Mouse (Mus musculus): Measurements from ENCODE around the gene Trim28. TPM values are rescaled to one million over a fixed set of nuclear protein-coding genes. Genes with fewer than 3 reads are reported as not detected.

Gene Trim28
- total RNA-seq, 2 experiments from 2014 or later = 137 to 207 TPM

DNA sequence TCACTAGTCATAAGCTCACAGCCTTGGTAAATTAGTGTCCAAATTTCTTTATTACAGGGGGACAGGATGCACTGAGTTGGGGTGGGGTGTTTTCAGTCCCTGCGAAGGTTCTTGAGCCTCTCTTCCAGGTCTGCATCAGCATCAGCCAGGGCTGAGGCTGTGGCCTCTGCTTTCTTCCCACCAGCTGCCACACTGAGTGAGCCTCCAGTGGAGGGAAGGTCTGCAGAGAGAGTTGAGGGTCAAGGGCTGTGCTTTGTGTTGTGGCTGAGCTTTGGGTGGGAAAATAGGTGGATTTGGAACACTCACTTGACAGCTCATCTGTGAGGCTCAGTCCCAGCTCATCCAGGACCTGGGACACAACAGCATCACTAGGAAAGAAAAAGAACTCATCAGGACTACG lies 33.1 kb downstream of the Trim28 start:
- ATAC-seq (ENCODE audit: poor library complexity, severe bottlenecking) = no peak

DNA sequence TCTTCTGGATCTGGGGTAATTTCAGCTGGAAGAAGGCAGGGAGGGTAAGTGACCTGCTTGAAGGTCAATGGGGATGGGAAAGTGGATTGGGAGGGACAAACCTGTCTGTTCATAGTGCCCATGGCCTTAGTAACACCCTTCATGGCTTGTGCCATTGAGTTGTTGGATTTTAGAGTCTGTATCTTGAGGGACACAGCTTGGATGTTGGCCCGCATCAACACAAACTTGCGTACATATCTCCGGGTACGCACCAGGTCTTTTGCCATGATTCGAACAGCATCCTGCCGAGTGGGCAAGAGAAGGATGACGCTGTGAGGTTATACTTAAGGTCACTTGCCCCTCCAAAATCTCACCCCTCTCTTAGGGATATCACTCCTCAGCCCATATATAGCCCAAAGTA lies 33.6 kb downstream of the Trim28 start:
- ATAC-seq (ENCODE audit: poor library complexity, severe bottlenecking) = no peak

DNA sequence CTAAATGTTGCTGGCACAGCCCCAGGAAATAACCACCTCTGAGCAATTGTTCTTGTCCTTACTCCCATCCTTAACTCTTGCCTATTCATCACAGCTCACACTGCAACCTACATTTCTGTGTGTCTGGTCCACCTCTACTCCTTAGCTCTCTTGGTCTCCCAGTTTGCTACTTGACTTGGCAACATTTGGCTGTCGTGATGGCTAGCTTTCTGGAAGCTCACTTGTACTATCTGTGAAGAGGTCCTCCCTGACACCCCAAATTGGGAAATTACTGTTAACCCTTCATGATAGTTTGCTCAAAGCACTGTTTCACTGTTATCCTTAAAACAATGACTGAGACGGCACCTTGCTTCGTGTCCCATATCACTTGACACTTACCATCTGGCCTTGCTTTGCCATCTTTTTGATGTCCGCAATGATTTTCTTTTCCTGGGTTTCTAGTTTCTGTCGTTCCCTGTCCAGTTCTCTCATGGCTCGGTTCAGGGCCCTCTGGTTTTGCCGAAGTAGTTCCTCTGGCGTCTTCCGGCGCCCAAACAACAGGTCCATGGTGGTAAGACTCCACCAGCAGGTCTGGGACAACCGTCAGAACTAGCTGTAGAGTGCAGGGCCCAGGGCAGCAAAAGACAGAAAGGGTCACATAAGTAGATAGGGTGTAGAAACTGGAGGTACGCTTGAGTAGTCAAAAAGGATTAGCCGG lies 34.7 kb downstream of the Trim28 start:
- no peak for ATAC-seq (ENCODE audit: poor library complexity, severe bottlenecking)

DNA sequence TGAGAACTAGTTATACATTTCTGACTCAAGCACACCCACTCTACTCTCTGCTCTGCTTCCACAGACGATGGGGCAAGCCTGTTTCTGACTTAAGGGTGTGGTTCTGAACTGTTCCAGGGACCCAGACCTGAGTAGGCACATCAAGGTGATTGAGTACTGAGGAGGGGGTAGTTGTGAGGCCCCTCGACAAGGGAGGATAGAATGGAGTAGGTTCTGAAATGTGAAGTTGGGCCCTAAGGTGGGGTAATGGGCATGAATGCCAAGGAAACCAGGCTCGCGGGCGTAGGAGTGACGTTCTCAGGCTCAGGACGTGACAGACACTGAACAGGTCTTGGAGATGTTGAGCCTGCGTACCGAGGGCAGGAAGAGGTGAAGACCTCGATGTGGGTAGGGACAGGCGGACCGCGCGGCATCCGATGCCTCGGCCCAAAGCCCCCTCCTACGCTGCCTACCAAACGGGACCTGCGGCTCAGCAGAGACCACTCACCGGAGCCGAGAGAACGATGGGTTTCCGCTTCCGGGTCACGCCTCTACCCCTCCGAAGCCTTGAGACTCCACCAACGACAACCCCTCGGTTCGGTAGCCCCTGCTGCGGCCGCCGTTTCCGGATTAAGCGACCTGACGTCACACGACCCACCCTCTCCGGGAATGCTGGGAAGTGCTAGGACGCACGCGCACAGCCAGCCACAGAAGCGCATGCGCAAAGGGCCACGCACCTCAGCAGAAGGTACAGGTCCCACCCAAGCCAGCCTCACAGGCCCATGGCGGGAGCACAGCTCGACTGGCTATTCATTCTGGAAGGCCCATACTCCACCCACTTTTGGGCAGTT lies 35.4 kb downstream of the Trim28 start, which contains the start of gene Chmp2a:
Gene Chmp2a, minus strand, starts transcription at position 660 of the 830 bp plus-strand sequence.
- peak; percentile 63 for ATAC-seq (ENCODE audit: poor library complexity, severe bottlenecking)

DNA sequence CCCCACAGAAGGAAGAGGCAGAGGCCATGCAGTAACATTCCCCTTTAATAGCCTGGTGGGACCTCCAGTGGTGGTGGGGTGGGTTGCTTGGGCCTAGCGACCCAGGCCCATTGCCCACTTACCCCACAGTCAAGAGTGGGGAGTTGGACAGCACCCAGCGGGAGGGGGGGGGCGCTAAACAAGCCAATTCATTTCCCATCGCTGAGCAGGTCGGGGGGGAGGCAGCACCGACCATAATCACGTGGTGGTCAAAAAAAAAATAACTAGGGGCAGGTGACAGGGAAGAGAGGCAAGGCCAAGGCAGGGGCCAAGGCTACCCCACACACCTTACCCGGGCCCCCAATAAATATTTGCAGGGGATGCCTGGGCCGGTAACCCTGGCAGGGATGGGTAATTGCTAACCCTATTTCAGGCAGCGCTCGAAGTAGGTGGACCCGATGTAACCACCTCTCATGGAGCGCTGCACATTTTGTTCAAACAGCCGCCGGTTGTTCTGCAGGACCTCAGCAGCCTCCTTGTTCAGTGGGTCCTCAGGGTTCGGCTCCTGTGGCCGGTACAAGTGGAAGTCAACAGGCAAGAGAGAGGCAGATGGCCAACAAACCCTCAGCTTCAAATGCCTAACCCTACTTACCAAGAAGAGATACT lies 36.4 kb downstream of the Trim28 start:
- no peak for ATAC-seq (ENCODE audit: poor library complexity, severe bottlenecking)

DNA sequence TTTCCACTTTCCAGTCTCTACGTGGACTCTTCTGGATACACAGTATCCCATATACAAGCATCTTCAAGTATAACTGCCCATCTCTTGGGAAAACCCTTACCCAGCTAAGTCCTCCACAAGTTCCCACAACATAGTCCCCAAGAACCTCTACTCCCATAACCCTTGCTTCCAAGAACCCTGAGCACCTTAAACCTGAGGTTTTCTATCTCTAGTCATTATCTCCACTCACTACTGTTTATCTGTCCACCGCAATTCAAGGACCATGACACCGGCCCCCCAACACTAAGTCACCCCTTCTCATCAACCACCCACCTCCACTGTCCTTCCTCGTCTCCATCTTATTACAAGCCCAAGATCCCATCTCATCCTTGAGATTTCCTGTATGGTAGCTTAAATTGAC lies 37.9 kb downstream of the Trim28 start:
- no peak for ATAC-seq (ENCODE audit: poor library complexity, severe bottlenecking)

DNA sequence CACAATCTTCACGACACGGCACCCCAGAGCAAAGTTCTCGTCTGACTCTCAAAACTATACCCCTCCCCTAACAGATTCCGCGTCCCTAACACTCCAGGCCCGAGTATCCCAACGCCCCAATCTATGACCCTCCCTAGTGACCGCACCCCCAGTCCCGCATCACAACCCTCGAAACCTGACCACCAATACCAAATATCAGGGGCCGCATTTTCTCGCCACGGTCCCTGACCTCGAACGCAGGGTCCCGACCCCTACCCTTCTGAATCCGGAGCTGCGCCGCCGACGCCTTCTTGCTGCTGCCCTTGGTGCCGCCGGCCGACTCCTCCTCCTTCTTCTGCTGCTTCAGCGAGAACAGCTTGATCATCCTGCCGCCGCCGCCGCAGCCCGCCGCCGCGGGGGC lies 38.5 kb downstream of the Trim28 start:
- ATAC-seq (ENCODE audit: poor library complexity, severe bottlenecking) = no peak

DNA sequence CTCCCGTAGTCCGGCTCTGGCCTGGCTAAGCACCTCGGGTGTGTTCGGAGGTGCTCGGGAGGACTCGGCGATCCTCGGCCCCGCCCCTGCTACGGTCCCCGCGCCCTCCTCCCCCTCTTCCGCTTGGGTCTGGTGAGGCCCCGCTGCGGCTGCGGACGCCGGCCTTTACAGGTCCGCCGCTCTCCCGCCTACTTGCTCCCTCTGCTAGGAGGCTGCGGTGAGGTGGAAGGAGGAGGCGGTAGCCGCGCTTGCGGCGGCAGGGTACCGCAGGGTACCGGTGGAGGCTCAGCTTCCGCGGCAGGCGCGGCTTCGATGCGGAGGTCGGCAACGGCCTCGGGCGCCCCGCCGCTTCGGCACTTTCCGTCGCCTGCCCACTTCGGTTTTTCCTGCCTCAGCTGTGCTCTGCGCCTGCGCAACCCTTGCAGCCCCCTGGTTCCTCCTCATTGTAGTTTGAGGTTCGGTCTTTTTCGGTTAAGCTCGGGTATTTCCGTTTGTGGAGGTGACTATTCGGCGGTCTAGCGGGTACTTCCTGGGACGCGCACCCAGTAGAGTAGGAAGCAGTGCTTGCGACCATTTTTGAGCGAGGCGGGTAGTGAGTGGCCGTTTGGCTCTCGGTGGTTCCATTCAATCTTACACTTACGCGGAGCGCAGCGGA lies 39.1 kb downstream of the Trim28 start, which contains the start of gene Ube2m:
Gene Ube2m, minus strand, starts transcription at position 375 of the 655 bp plus-strand sequence.
- ATAC-seq (ENCODE audit: poor library complexity, severe bottlenecking) = peak; percentile 70

DNA sequence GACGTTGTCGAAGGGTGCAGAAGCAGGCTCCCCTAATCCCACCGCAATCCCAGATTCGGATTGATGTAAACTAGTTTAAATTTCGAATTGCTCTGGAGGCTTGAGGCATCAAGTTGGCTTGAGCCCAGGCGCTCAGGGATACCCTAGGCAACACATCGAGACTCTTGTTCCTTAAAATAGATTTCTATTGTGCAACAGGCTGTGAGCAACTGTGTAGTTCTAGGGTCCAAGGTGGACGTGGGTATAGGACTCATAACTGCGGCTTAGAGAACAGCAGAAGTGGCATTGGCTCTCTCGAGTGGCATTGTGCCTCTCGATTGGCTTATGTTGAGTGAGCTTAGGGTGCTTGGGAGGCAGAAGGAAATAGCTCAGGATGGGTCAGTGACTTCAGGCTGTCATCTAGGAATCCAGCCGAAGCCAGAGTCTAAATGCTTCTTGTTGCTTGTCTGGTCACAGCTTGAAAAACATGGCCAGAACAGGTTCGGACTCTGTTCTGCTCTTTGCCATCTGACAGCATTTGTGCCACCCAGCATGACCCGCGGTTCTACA lies 39.8 kb downstream of the Trim28 start:
- ATAC-seq (ENCODE audit: poor library complexity, severe bottlenecking) = peak; percentile 39

DNA sequence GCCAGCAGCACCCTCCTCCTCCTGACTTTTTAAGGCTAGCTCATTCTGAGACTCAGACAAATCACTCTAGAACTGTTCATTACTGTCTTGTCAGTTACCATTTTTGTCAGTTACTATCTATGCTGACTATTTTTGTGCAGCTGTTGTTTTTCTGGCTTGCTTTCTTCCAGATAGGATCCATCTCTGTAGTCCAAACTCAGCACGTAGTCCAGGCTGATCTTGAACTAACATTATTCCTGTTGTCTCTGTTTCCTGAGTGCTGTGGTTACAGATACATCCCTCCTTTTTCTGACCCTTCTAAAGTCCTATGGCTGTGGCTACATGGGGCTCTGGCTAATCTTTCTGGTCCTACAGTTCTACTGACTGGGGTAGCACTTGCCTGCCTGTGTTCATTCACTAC lies 40.3 kb downstream of the Trim28 start:
- ATAC-seq (ENCODE audit: poor library complexity, severe bottlenecking) = no peak

DNA sequence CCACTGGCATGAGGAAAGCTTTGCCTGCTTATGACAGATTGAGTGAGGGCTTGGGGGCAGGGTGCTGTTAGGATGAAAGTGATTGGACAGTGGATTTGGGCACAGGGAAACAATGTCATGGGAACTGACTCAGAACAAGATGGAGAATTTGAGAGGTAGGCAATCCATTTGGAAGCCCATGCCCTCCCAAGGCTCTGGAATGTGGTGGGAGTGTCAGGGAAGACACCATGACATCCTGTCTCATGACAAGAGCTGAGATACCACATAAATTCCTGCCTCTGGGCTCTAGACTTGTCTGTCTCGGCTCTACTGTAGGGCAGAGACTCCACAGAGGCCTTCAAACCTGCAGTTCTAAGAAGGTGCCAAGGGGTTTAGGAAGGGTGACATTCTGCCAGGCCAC lies 42.3 kb downstream of the Trim28 start:
- no peak for ATAC-seq (ENCODE audit: poor library complexity, severe bottlenecking)

DNA sequence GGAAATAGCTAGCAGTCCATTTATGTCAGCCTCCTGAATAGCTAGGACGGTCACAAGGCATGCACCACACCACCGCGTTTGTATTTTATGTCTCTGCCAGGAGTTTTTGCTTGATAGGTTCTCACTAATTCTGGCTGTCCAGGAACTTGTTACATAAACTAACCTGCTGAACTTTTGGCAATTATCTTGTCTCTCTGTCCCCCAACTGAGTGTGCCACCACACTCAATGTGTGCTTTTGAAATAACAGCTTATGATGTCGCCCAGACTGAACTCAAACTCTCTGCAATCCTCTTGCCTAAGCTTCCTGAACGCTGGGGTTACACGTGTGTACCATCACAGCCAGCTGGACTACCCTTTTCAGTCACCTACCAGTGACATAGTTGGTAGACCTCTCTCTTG lies 43.6 kb downstream of the Trim28 start:
- ATAC-seq (ENCODE audit: poor library complexity, severe bottlenecking) = no peak

DNA sequence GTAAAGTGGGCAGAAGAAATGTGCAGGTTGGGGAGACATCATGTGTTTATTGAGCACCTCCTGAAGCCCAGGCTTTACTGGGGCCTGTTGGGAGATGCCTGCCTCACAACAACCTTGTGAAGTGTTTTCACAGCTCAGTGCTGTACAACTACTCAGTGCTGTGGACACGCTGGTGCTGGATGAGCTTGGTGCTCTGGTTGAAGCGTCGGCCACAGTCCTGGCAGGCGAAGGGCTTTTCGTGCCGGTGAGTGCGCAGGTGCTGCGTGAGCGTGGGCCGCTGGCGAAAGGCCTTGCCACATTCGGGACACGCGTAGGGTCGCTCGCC lies 44.2 kb downstream of the Trim28 start:
- no peak for ATAC-seq (ENCODE audit: poor library complexity, severe bottlenecking)

DNA sequence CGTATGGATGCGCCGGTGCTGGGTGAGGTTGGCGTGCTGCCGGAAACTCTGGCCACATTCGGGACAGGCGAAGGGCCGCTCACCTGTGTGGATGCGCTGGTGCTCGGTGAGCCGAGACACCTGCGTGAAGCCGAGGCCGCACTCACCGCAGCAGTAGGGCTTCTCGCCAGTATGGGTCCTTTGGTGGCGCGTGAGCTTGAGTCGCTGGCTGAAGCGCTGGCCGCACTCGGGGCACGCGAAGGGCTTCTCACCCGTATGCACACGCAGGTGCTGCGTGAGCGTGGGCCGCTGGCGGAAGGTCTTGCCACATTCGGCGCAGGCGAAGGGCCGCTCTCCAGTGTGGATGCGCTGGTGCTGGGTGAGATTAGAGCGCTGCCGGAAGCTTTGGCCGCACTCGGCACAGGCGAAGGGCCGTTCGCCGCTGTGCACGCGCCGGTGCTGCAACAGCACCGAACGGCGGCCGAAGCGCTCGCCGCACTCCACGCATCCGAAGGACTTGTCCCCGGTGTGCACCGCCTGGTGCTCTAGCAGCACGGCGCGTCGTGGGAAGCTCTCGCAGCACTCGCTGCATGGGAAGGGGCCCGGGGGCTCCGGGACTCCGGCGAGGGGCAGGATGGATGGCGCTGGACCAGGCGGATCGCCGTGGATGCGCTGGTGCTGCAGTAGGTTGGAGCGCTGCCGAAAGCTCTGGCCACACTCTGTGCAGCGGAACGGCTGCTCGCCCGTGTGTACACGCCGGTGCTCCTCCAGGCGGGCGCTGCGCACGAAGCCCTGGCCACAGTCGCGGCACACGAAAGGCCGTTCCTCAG lies 44.7 kb downstream of the Trim28 start:
- peak; percentile 27 for ATAC-seq (ENCODE audit: poor library complexity, severe bottlenecking)

DNA sequence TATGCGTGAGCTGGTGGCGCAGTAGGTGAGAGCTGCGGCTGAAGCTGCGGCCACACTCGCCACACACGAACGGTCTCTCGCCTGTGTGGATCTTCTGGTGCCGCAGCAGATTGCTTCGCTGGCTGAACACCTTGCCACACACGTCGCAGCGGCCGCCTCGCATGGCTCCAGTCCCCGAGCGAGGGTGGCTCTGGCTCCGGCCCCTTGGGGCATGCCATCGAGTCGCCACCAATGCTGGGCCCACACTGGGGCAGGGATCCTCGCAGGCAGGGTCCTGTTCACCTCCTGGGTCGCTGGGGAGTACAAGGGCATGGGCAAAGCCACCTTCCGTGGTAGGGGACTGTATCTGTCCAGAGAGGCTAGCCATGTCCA lies 45.3 kb downstream of the Trim28 start:
- no peak for ATAC-seq (ENCODE audit: poor library complexity, severe bottlenecking)

DNA sequence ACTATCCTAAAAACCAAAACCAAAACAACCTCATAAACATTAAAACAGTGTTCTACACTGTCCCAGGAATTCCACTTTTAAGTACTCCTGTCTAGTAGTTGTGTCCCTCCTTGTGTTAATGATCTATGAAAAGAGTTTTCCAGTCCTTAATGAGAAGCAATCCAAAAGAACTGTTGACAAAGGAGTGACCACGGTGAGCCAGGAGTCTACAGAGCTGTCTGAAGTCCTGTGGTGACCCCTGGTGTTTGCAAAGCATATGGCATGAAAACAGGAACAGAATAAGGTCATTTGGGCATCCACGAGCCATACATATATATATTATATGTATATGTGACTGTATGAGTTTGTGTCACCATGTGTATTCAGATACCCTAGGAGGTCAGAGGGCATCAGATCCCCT lies 47.2 kb downstream of the Trim28 start:
- ATAC-seq (ENCODE audit: poor library complexity, severe bottlenecking) = peak; percentile 87

DNA sequence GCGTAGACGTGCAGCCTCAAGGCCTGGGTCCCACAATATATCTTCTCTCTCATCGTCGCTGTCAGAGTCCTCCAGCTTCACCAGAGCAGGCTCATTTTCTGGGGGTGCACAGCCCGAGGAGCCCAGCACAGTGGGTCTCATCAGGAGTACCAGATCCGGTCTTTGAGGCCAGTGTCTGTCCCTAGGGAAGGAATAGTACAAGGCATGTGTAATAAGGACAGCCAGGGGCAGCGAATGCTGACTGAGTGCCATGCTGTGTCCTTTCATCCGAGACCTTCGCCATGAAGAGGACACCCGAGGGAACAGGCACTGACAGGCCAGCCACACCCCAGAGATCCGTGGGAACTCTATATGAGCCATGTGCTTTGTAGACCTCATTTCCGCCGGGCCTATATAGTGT lies 54.1 kb downstream of the Trim28 start:
- no peak for ATAC-seq (ENCODE audit: poor library complexity, severe bottlenecking)

DNA sequence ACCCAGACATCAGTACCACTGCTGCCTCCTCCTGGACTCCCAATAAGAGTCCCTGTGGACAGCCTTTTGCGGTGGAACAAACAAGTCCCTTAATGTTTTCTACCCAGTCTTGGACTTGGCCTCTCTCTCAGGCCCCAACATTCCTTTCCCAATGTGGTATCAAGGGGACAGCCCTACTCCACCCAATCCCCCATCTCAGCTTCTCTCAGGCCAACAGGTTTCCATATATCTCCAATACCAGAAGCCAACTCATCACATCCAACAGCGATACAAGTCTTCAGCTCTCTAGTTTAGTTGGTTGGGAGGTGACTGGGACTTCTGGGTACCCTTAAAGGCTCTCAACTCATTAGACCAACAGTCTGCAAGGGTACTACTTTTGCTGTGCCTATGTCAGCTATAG lies 54.6 kb downstream of the Trim28 start:
- no peak for ATAC-seq (ENCODE audit: poor library complexity, severe bottlenecking)

DNA sequence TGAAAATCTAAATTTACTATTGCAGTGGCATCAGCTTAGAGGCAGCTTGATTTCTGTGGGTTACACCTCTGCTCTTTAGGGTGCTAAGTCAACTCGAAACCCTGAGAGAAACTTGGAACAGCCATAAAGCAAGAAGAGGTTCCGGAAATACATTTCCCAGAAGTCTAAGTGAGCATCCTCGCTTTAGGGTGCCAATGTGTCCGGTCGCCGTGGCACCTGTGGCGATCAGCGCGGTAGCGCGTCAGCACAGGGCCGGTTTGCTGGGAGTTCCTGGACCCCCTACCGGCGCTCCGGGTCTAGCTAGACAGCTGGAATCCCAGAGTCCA lies 55.0 kb downstream of the Trim28 start:
- peak; percentile 44 for ATAC-seq (ENCODE audit: poor library complexity, severe bottlenecking)

DNA sequence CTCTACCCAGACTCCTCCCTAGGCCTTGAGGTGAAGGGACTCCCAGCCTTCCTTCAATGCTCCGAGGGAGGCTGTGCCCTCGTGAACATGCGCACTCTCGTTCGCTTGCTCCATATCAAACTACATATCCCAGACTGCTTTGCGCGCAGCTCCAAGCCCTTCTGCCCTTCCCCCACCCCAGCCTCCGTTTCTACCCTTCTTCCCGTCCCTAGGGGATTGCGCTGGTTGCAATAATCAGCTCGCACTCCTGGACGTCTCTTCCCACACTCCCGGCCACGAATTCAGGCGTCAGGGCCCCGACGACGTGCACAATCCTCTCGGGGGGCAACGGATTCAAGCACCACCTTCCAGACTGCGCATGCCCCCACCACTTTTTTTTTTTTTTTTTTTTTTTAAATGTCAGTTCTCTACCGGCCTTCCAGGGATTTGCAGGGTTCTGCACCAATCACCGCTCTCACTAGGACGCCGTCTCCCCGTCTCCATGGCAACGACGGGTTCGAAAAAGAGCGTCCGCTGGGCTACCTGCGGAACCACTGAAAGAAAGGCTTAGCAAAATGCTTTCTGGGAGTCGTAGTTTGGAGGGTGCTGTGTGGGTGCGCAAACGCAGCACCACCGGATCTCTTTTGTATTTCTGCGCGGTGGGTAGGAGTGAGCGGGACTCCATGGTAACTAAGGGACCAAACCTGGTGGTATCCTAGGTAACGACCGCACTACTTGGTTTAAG lies 55.5 kb downstream of the Trim28 start, which contains the start of gene Mzf1:
Gene Mzf1, minus strand, starts transcription at position 478 of the 724 bp plus-strand sequence.
- ATAC-seq (ENCODE audit: poor library complexity, severe bottlenecking) = peak; percentile 92

Measured in megakaryocyte, adult 5-6 weeks (primary cell).